Mouse (Mus musculus) testis, adult 2 months (tissue): ENCODE measurements around the gene Rgs6.

Source experiments
- CTCF ChIP-seq: fragments of 200-500 bp; IDR thresholded peaks from 2 replicates; pipeline ENCODE4 v1.5.1; 2012; ENCODE audit warnings: low read depth, mild to moderate bottlenecking, inconsistent platforms, low read length, moderate library complexity; ENCODE audit not compliant: control insufficient read depth, insufficient read depth, insufficient replicate concordance
- POLR2A ChIP-seq: fragments of 200-500 bp; IDR thresholded peaks from 2 replicates; pipeline ENCODE4 v1.6.1; 2012; ENCODE audit warnings: low read depth, mild to moderate bottlenecking, inconsistent platforms, low read length, moderate library complexity; ENCODE audit not compliant: control insufficient read depth

GRCm38 (mm10) chr12:83018005-83018404, 429.9 kb downstream of the Rgs6 start:
- peak; percentile 34; the same call in 1 of the 2 replicates for TF ChIP-seq CTCF
- no peak for TF ChIP-seq POLR2A
